Mouse (Mus musculus) lung, postnatal 10 days (tissue): Measurements from ENCODE around the gene Cbx1.
A peak's percentile ranks its signal among the peaks of the same experiment; 100 is the strongest.
"Not testable (repeated sequence)": the region's sequence is repeated elsewhere in the genome, so short reads cannot be mapped to it uniquely, and the experiment has no call there.

Experiments used
- DNase-seq: peaks from one replicate; pipeline ENCODE4 v3.0.0; 2021

The Cbx1 gene

GRCm38 (mm10) chr11:96776068-96776467 lies 12.9 kb upstream of the Cbx1 start:
- no peak for DNase-seq

- peak; percentile 100 for DNase-seq
Observed at GRCm38 (mm10) chr11:96776968-96777962, 11.7 kb upstream of the Cbx1 start, which contains the start of gene Snx11. Gene Snx11 (minus strand): TSS chr11:96777559.

- DNase-seq = not testable (repeated sequence)
Observed at GRCm38 (mm10) chr11:96778061-96778627, 10.8 kb upstream of the Cbx1 start.

- DNase-seq = no peak
Observed at GRCm38 (mm10) chr11:96780306-96780705, 8.6 kb upstream of the Cbx1 start.

GRCm38 (mm10) chr11:96781425-96781824 lies 7.5 kb upstream of the Cbx1 start:
- no peak for DNase-seq

- DNase-seq = peak; percentile 85
Observed at GRCm38 (mm10) chr11:96784847-96785246, 4.1 kb upstream of the Cbx1 start.

GRCm38 (mm10) chr11:96786731-96787450 lies 2.0 kb upstream of the Cbx1 start:
- no peak for DNase-seq

GRCm38 (mm10) chr11:96789990-96790389 lies 1.1 kb downstream of the Cbx1 start:
- DNase-seq = no peak

GRCm38 (mm10) chr11:96790681-96791080 lies 1.8 kb downstream of the Cbx1 start:
- DNase-seq = no peak

- no peak for DNase-seq
Observed at GRCm38 (mm10) chr11:96795491-96795890, 6.6 kb downstream of the Cbx1 start.

- DNase-seq = no peak
Observed at GRCm38 (mm10) chr11:96796081-96796480, 7.2 kb downstream of the Cbx1 start.

GRCm38 (mm10) chr11:96796586-96796985 lies 7.7 kb downstream of the Cbx1 start:
- no peak for DNase-seq

GRCm38 (mm10) chr11:96799511-96799910 lies 10.6 kb downstream of the Cbx1 start:
- no peak for DNase-seq

GRCm38 (mm10) chr11:96805606-96806005 lies 16.7 kb downstream of the Cbx1 start:
- no peak for DNase-seq

GRCm38 (mm10) chr11:96808066-96808465 lies 19.1 kb downstream of the Cbx1 start:
- peak; percentile 36 for DNase-seq

GRCm38 (mm10) chr11:96809562-96810235 lies 20.8 kb downstream of the Cbx1 start:
- DNase-seq = no peak

- not testable (repeated sequence) for DNase-seq
Observed at GRCm38 (mm10) chr11:96811188-96811587, 22.3 kb downstream of the Cbx1 start.

GRCm38 (mm10) chr11:96813455-96813854 lies 24.5 kb downstream of the Cbx1 start:
- DNase-seq = no peak

- no peak for DNase-seq
Observed at GRCm38 (mm10) chr11:96813920-96814319, 25.0 kb downstream of the Cbx1 start.

- no peak for DNase-seq
Observed at GRCm38 (mm10) chr11:96814443-96814842, 25.5 kb downstream of the Cbx1 start.

- no peak for DNase-seq
Observed at GRCm38 (mm10) chr11:96815895-96816294, 27.0 kb downstream of the Cbx1 start.

- no peak for DNase-seq
Observed at GRCm38 (mm10) chr11:96816494-96816893, 27.6 kb downstream of the Cbx1 start.

GRCm38 (mm10) chr11:96816979-96817378 lies 28.1 kb downstream of the Cbx1 start:
- DNase-seq = no peak
